Mouse (Mus musculus) heart, postnatal 10 days (tissue): ENCODE results near the gene Pla2g4a. TPM values are rescaled to one million over a fixed set of nuclear protein-coding genes. Genes with fewer than 3 reads are reported as not detected.
A peak's percentile ranks its signal among the peaks of the same experiment; 100 is the strongest.

Experiments
- DNase-seq, 2 experiments: peaks; one replicate each; pipeline ENCODE4 v3.0.0; 2021
- intact Hi-C: fragments of 180-260 bp; cut with DNase I; formaldehyde crosslinking; loops from one replicate; pipeline ENCODE4 v1.15.1; 2025
- total RNA-seq, 2 experiments: library from RNA; stranded (reverse); gene quantifications; 2 replicates each; pipeline ENCODE4 v1.2.3; 2021

Gene Pla2g4a
- total RNA-seq = 1 to 10 TPM; 3.8 to 4.7 TPM

DNA sequence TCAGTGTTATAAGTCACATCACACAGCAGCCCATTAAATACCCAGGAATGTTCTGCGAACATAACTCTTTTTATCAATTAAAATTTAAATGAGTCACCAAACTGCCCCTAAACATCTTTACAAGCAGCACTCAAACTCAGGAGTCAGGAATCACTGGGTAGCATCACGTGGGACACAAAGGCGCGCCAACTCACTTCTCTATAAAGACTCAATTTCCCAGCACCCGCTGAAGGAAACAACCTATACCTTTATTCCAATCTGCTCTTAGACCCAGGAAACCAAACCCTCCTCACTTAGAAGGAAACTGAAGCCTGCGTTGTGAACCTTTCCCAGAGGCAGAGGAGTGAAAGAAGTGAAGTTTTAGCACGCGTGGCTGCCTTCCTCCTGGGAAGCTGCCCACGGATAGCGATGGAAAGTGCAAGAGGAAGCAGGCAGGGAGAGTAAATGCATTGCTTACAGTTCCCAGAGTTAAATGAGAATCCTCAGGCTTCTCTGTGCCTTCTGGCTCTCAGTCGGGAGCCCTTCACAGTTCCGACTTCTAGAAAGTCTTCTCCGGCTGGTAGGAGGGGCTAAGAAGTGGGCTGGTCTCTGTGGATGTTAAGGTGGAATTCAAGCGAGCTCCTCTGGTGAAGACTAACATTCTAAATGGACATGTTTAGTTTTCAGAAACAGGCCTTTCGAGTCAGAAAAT lies at the start of gene Pla2g4a:
Gene Pla2g4a, minus strand, starts transcription at position 557 of the 691 bp plus-strand sequence.
- intact Hi-C loops = no loop called here
- peak; percentile 47 to 48 for DNase-seq

- intact Hi-C loops = no loop called here
- DNase-seq = no peak
Observed at GRCm38 (mm10) chr1:150010629-150010979, 49.5 kb upstream of the Pla2g4a start.

DNA sequence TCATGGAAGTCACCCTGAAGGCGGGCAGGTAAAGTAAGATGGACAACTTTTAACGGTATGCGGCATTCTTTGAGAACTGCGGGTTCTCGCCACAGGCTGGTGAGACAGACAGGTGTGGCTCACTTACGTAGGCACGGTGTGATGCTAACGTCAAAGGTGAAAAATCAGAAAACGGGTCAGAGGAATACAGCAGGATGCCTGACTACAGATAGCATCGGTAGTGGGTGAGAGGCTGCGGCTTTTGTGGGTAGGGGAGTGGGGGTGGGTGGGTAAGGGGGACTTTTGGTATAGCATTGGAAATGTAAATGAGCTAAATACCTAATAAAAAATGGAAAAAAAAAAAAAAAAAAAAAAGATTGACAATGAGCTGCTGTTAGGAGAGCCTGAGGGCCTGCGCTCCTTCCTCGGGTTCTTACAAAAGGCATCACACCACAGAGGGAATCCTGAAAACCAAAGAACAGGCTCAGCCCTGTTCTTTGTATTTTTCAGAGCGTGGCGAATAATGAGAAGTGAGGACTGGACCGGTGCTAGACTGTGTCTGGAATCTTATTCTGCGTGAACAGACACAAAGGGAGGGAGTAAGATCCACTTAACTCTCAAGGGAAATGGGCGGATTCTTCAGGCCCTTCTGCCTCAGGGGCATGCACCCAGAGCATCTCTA lies 49.0 kb upstream of the Pla2g4a start:
- intact Hi-C loops = no loop called here
- DNase-seq = no peak

DNA sequence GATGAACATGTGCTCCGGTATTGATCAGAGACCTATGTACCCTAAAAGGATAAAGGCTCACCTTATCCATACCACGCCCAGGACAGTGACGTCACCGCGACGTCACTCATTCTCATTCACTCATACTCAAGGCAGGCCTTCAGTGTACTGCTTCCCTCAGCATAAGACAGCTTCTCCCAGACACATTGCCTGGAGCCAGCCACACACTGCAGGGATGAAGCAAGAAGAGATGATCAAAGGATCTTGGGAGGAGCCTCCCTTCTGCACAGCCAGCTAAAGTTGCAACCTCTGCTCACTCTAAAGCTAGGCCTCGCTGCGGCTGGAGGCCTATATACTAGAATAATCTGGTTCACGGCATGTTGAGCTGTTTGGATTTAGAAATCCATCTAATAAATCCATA lies 48.0 kb upstream of the Pla2g4a start:
- no peak for DNase-seq
- intact Hi-C loops = no loop called here

- intact Hi-C loops = no loop called here
- no peak for DNase-seq
Observed at GRCm38 (mm10) chr1:149975626-149976025, 14.5 kb upstream of the Pla2g4a start.

- DNase-seq = no peak
- intact Hi-C loops = no loop called here
Observed at GRCm38 (mm10) chr1:149965826-149966225, 4.7 kb upstream of the Pla2g4a start.

GRCm38 (mm10) chr1:149961425-149962303 lies 574 bp upstream of the Pla2g4a start:
- intact Hi-C loops = no loop called here

DNA sequence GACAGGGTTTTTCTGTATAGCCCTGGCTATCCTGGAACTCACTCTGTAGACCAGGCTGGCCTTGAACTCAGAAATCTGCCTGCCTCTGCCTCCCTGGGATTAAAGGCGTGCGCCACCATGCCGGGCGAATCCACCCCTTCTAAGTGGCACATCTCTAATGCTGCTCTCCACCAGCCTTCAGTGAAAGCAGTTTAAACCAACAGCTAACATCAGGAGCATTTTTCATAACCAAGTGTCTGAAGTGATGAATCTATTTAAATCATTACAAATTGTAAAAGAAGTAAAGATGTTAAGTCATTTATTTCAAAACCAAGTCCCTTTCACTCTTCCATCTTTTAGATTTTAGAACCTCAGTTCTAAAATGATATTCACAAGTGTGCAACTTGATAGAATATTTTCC lies 839 bp downstream of the Pla2g4a start:
- intact Hi-C loops = no loop called here

More at GRCm38 (mm10) chr1:149961425-149962303, 574 bp upstream of the Pla2g4a start:
- DNase-seq = no peak

DNA sequence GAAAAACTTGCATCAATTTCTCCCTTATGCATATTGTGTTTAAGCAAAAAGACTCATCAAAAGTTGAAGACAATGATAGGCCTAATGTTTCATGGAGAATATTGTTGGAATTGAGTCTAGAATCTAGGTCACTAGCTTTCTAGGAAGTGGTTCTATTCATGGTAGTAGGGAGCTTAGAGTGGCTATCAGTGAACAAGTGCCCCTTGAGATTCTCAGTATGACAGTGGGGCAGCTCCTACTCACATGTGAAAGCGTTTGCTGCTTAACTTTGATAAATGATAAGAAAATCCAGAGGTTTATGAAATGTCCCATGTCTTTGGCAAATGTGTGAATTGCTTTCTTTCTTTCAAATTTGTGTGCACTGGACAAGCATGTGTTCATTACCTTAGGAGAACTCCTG lies 2.0 kb downstream of the Pla2g4a start:
- DNase-seq = no peak
- intact Hi-C loops = loop anchor here (10.0 kb wide), 2 partner anchors 84 to 296 kb away; no protein-coding TSS in a partner anchor

More for the DNA sequence above, 839 bp downstream of the Pla2g4a start:
- DNase-seq = no peak

- DNase-seq = peak; percentile 42 to 57
- intact Hi-C loops = loop anchor here (10.0 kb wide), 2 partner anchors 81 to 299 kb away; no protein-coding TSS in a partner anchor
Observed at GRCm38 (mm10) chr1:149955482-149955881, 5.6 kb downstream of the Pla2g4a start.

- intact Hi-C loops = loop anchor here (10.0 kb wide), 2 partner anchors 79 to 301 kb away; no protein-coding TSS in a partner anchor
- no peak for DNase-seq
Observed at GRCm38 (mm10) chr1:149954026-149954425, 7.1 kb downstream of the Pla2g4a start.

- intact Hi-C loops = loop anchor here (10.0 kb wide), 2 partner anchors 77 to 303 kb away; no protein-coding TSS in a partner anchor
- no peak for DNase-seq
Observed at GRCm38 (mm10) chr1:149952050-149952449, 9.0 kb downstream of the Pla2g4a start.

- no peak for DNase-seq
- intact Hi-C loops = loop anchor here (10.0 kb wide), 2 partner anchors 76 to 304 kb away; no protein-coding TSS in a partner anchor
Observed at GRCm38 (mm10) chr1:149950656-149951055, 10.4 kb downstream of the Pla2g4a start.

- no peak for DNase-seq
- intact Hi-C loops = loop anchor here (10.0 kb wide), 2 partner anchors 75 to 305 kb away; no protein-coding TSS in a partner anchor
Observed at GRCm38 (mm10) chr1:149950254-149950653, 10.8 kb downstream of the Pla2g4a start.

DNA sequence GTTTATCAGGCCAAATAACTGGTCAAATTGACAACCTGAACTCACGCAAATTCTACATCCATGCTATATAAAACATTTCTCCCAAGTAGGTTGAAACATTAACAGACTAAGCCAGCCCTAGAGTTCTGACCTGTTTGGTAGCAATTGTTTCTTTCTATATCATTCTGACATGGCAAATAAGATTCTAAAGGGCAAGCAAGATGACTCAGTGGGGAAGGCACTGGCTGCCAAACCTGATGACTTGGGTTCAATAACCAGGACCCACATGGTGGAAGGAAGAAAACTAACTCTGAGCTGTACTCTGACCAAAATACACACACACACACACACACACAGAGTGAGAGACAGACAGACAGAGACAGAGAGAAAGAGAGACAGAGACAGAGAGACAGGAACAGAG lies 11.8 kb downstream of the Pla2g4a start:
- DNase-seq = no peak
- intact Hi-C loops = no loop called here

DNA sequence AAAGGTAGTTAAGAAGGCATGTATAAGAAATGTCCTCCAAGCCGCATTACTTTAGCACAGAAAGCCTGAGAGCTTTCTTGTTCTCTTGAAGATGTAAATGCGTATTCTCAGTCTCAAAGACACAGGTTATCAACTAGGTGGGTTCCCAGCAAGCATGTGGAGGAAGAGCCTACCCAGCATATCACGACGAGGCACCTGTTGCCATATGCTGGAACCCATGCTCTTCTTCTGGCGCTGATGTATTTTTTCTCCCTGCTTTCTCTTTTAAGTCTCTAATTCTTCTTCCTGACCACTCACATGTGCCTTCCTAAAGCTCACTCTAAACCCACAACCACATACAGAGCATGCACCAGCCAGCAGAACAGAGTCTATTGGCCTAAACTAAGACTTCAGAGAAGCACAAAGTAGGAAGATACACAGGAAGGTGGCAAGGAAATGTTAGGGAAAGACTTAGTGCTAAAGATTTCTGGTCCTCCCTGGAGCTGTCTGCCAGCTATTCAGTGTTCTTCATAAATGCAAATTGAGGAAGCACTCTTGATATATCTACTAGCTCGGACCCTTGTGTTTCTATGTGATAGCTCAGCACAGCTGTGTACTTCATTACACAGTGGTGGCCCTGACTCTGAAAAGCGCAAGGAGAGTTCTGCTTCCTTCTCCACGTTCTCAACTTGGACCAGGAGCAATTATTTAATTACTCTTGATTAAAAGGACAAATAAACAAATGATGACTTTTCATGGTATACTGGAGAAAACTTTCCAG lies 12.8 kb downstream of the Pla2g4a start:
- intact Hi-C loops = no loop called here
- DNase-seq = no peak

DNA sequence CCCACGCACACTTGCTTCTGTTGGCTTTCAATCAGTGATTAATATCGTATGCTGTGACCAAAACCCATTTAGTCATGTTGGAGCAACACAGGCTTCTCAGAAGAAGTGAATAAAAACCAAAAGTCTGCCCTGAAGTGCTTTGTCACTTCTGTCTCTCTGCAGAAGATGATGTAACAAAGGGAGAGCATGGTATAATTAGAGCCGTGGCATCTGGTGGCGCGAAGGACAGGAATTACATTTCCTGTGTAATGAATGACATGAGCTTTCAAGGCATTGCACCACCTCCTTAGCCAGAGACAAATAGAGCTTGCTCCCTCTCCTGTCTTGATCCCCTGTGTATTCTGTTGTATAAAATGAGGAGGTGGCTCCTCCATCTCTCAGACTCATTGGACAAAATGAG lies 14.1 kb downstream of the Pla2g4a start:
- no peak for DNase-seq
- intact Hi-C loops = no loop called here

DNA sequence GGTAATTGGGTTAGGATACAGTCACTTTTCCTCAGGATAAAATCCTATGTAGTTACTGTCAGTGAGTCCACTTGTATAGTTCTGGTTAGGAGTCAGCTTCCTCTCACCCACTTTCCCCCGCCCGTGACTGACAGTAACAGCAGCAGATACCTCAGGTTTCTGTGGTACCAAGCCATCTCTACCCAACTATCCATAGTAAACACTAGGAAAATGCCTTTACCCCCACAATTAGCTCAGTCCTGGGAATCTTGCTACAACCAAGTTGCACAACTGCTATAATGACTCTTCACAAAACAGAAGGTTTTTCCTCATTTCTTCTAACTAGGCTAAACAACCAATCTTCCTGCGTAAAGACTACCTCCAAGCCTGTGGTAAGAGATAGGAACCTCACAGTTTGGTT lies 14.7 kb downstream of the Pla2g4a start:
- DNase-seq = no peak
- intact Hi-C loops = no loop called here

- intact Hi-C loops = no loop called here
- no peak for DNase-seq
Observed at GRCm38 (mm10) chr1:149943611-149944010, 17.5 kb downstream of the Pla2g4a start.

GRCm38 (mm10) chr1:149940301-149940700 lies 20.8 kb downstream of the Pla2g4a start:
- no peak for DNase-seq
- intact Hi-C loops = no loop called here
